Mouse (Mus musculus) testis, adult 2 months (tissue): ENCODE data around the gene Lima1.

Source experiments
- CTCF ChIP-seq: fragments of 200-500 bp; IDR thresholded peaks from 2 replicates; pipeline ENCODE4 v1.5.1; 2012; ENCODE audit warnings: low read depth, mild to moderate bottlenecking, inconsistent platforms, low read length, moderate library complexity; ENCODE audit not compliant: control insufficient read depth, insufficient read depth, insufficient replicate concordance
- POLR2A ChIP-seq: fragments of 200-500 bp; IDR thresholded peaks from 2 replicates; pipeline ENCODE4 v1.6.1; 2012; ENCODE audit warnings: low read depth, mild to moderate bottlenecking, inconsistent platforms, low read length, moderate library complexity; ENCODE audit not compliant: control insufficient read depth

- TF ChIP-seq CTCF, result no peak
- no peak for TF ChIP-seq POLR2A
These were observed 104.2 kb downstream of the Lima1 start for GRCm38 (mm10) chr15:99771004-99771500.
